Mouse (Mus musculus) hindbrain, embryonic 12.5 days (tissue): ENCODE measurements around the gene Osbpl10. TPM values are rescaled to one million over a fixed set of nuclear protein-coding genes. Genes with fewer than 3 reads are reported as not detected.
"Not testable (repeated sequence)": the region's sequence is repeated elsewhere in the genome, so short reads cannot be mapped to it uniquely, and the experiment has no call there.

Source experiments
- ATAC-seq: fragments of 200-750 bp; cut with Nextera tagmentation; 2 replicates; pipeline ENCODE4 v1.8.0; 2017; ENCODE audit warnings: moderate TSS enrichment; ENCODE audit not compliant: low FRiP score
- H3K27ac ChIP-seq: fragments of 300-500 bp; sonication (generic); 2 replicates; pipeline ENCODE4 v1.5.1; 2016; ENCODE audit warnings: mild to moderate bottlenecking
- H3K27me3 ChIP-seq: fragments of 300-500 bp; sonication (generic); 2 replicates; pipeline ENCODE4 v1.6.1; 2016; ENCODE audit warnings: mild to moderate bottlenecking
- H3K36me3 ChIP-seq: fragments of 300-500 bp; sonication (generic); 2 replicates; pipeline ENCODE4 v1.6.1; 2016; ENCODE audit warnings: mild to moderate bottlenecking
- H3K4me1 ChIP-seq: fragments of 300-500 bp; sonication (generic); 2 replicates; pipeline ENCODE4 v1.6.1; 2016
- H3K4me2 ChIP-seq: fragments of 300-500 bp; sonication (generic); replicated peaks from 2 replicates; pipeline ENCODE4 v1.6.1; 2016; ENCODE audit warnings: mild to moderate bottlenecking
- H3K4me3 ChIP-seq: fragments of 300-500 bp; sonication (generic); 2 replicates; pipeline ENCODE4 v1.5.1; 2016; ENCODE audit warnings: mild to moderate bottlenecking
- H3K9ac ChIP-seq: fragments of 300-500 bp; sonication (generic); 2 replicates; pipeline ENCODE4 v1.6.1; 2016; ENCODE audit warnings: mild to moderate bottlenecking, moderate library complexity
- H3K9me3 ChIP-seq: fragments of 300-500 bp; sonication (generic); replicated peaks from 2 replicates; pipeline ENCODE4 v1.6.1; 2016; ENCODE audit warnings: mild to moderate bottlenecking
- WGBS: fragments of 180-500 bp; shearing (Covaris S2); methylation state at CpG from one replicate; pipeline ENCODE4 v1.1.7; 2016; 5-methylcytosine and 5-hydroxymethylcytosine counted together
- polyA plus RNA-seq: library from polyadenylated mRNA; unstranded; fragments of >200 nt; fragmentation: Nextera tagmentation; extraction: Ambion mirVana; gene quantifications from 2 replicates; pipeline ENCODE4 v1.2.1, GENCODE M21; 2016

The Osbpl10 gene
- polyA plus RNA-seq, 1 experiment from 2014 or later: 3.3 TPM

DNA sequence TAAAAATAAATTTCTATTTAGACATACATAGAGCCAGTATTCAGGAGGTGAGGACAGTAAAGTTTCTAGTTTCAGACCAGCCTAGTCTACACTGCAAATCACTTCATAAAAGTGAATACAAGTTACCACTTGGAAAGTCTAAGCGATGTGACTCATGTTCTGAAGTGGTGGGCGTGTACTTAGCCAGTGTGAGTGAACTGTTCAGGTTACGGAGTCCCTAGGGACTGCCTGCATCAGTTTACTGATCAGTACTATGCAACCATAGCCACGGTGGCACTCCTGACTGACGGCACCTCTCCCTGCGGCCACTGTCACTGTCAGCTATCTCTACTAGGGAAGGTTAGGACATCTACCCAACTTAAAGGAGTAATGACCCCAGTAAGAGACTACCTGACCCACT lies 266.7 kb downstream of the Osbpl10 start:
- Histone ChIP-seq H3K4me1 (no peaks in the 10 kb centered on the region), H3K4me3 (no peak overlapping the region), H3K36me3 (peaks cover 78% of the 10 kb centered on the region), H3K9ac (no peak overlapping the region), H3K27me3 (no peaks in the 10 kb centered on the region), H3K27ac (no peak overlapping the region), H3K9me3 (no peaks in the 10 kb centered on the region), H3K4me2 (no peak overlapping the region)
- no peak for ATAC-seq
- WGBS: 87% methylated on average over 6 of the region's 6 CpGs

- 87% methylated on average over 5 of the region's 5 CpGs for WGBS
- Histone ChIP-seq H3K9me3 (no peaks in the 10 kb centered on the region), H3K4me2 (no peak overlapping the region), H3K4me1 (no peaks in the 10 kb centered on the region), H3K27ac (no peak overlapping the region), H3K36me3 (peaks cover 67% of the 10 kb centered on the region), H3K4me3 (no peak overlapping the region), H3K9ac (no peak overlapping the region), H3K27me3 (no peaks in the 10 kb centered on the region)
- ATAC-seq: no peak
Observed at GRCm38 (mm10) chr9:115249145-115249544, 270.8 kb downstream of the Osbpl10 start.

GRCm38 (mm10) chr9:115257733-115258286 lies 279.4 kb downstream of the Osbpl10 start:
- H3K4me1 ChIP-seq: no peaks in the 10 kb centered on the region
- 88% methylated on average over 6 of the region's 6 CpGs for WGBS
- no peak overlapping the region for H3K9ac ChIP-seq
- no peaks in the 10 kb centered on the region for H3K9me3 ChIP-seq
- no peaks in the 10 kb centered on the region for H3K27me3 ChIP-seq
- H3K4me2 ChIP-seq: no peak overlapping the region
- no peak overlapping the region for H3K27ac ChIP-seq
- H3K4me3 ChIP-seq: no peak overlapping the region
- H3K36me3 ChIP-seq: peaks cover 37% of the 10 kb centered on the region
- no peak for ATAC-seq

DNA sequence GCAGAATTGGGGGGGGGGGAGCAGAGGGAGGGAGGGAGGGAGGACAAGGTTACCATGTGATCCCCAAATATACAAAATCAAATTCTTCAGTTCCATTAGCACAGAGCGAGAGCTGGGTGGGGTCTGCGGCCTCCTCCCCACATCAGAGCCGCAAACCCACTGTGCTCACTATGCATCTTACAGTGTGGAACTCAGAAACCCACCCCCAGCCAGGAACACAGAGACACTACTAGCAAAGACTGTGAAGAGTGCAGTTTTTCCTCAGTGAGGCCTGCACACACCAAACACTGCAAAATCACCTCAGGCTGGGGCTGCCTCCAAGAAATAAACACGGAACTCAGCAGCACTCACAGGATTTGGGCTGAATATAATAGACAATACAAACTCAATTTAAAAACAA lies 281.5 kb downstream of the Osbpl10 start:
- no peaks in the 10 kb centered on the region for H3K27me3 ChIP-seq
- no peaks in the 10 kb centered on the region for H3K4me1 ChIP-seq
- H3K9ac ChIP-seq: no peak overlapping the region
- H3K27ac ChIP-seq: no peak overlapping the region
- peaks cover 23% of the 10 kb centered on the region for H3K36me3 ChIP-seq
- 92% methylated on average over 4 of the region's 4 CpGs for WGBS
- ATAC-seq: no peak
- no peaks in the 10 kb centered on the region for H3K9me3 ChIP-seq
- H3K4me2 ChIP-seq: no peak overlapping the region
- no peak overlapping the region for H3K4me3 ChIP-seq

GRCm38 (mm10) chr9:115260464-115260863 lies 282.1 kb downstream of the Osbpl10 start:
- ATAC-seq: no peak
- no peaks in the 10 kb centered on the region for H3K27me3 ChIP-seq
- no peaks in the 10 kb centered on the region for H3K4me1 ChIP-seq
- peaks cover 20% of the 10 kb centered on the region for H3K36me3 ChIP-seq
- H3K4me3 ChIP-seq: no peak overlapping the region
- no peak overlapping the region for H3K27ac ChIP-seq
- H3K4me2 ChIP-seq: no peak overlapping the region
- H3K9me3 ChIP-seq: no peaks in the 10 kb centered on the region
- H3K9ac ChIP-seq: no peak overlapping the region
- WGBS: 93% methylated on average over 7 of the region's 7 CpGs

GRCm38 (mm10) chr9:115261456-115261855 lies 283.1 kb downstream of the Osbpl10 start:
- H3K9ac ChIP-seq: no peak overlapping the region

GRCm38 (mm10) chr9:115261896-115262295 lies 283.5 kb downstream of the Osbpl10 start:
- no peaks in the 10 kb centered on the region for H3K9me3 ChIP-seq
- no peak overlapping the region for H3K4me3 ChIP-seq
- 85% methylated on average over 5 of the region's 5 CpGs for WGBS
- H3K36me3 ChIP-seq: peaks cover 20% of the 10 kb centered on the region
- ATAC-seq: no peak
- H3K9ac ChIP-seq: no peak overlapping the region
- no peak overlapping the region for H3K4me2 ChIP-seq
- H3K4me1 ChIP-seq: no peaks in the 10 kb centered on the region
- no peaks in the 10 kb centered on the region for H3K27me3 ChIP-seq
- no peak overlapping the region for H3K27ac ChIP-seq

More at GRCm38 (mm10) chr9:115261456-115261855, 283.1 kb downstream of the Osbpl10 start:
- Histone ChIP-seq H3K4me2 (no peak overlapping the region), H3K4me1 (no peaks in the 10 kb centered on the region), H3K9me3 (no peaks in the 10 kb centered on the region), H3K4me3 (no peak overlapping the region), H3K27me3 (no peaks in the 10 kb centered on the region), H3K36me3 (peaks cover 22% of the 10 kb centered on the region), H3K27ac (no peak overlapping the region)
- ATAC-seq: no peak
- WGBS: 90% methylated on average over 8 of the region's 8 CpGs

DNA sequence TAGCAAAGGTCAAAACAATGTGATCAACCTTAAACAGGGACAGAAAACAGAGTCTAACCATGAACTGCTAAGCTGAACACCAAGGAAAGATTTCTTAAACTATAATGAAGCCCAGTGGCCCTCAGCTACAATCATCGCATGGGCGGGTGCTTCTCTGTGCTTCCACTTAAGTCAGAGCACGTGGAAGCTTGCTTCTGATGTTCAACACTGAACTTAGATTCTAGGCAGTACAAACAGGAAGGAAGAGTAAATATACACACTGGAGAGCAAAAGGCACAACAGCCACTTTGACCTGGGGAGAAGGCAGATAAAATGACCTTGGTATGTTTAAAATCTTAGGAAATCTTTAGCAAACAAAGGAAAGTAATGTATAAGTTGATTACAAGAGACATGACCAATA lies 293.2 kb downstream of the Osbpl10 start:
- Histone ChIP-seq H3K4me1 (no peaks in the 10 kb centered on the region), H3K27me3 (no peaks in the 10 kb centered on the region), H3K27ac (no peak overlapping the region), H3K9ac (no peak overlapping the region), H3K4me2 (no peak overlapping the region), H3K9me3 (no peaks in the 10 kb centered on the region), H3K36me3 (peaks cover 28% of the 10 kb centered on the region), H3K4me3 (no peak overlapping the region)
- 96% methylated on average over 3 of the region's 3 CpGs for WGBS
- no peak for ATAC-seq

GRCm38 (mm10) chr9:115272451-115272850 lies 294.1 kb downstream of the Osbpl10 start:
- not testable (repeated sequence) for H3K4me2 ChIP-seq, H3K4me3 ChIP-seq, H3K27ac ChIP-seq, H3K27me3 ChIP-seq, ATAC-seq, H3K9me3 ChIP-seq, H3K9ac ChIP-seq, H3K4me1 ChIP-seq
- WGBS: 94% methylated on average over 4 of the region's 5 CpGs
- H3K36me3 ChIP-seq: peaks cover 31% of the 10 kb centered on the region

- WGBS: 93% methylated on average over 7 of the region's 7 CpGs
- Histone ChIP-seq H3K9me3 (no peaks in the 10 kb centered on the region), H3K4me3 (no peak overlapping the region)
Observed at GRCm38 (mm10) chr9:115273095-115273649, 294.8 kb downstream of the Osbpl10 start.

DNA sequence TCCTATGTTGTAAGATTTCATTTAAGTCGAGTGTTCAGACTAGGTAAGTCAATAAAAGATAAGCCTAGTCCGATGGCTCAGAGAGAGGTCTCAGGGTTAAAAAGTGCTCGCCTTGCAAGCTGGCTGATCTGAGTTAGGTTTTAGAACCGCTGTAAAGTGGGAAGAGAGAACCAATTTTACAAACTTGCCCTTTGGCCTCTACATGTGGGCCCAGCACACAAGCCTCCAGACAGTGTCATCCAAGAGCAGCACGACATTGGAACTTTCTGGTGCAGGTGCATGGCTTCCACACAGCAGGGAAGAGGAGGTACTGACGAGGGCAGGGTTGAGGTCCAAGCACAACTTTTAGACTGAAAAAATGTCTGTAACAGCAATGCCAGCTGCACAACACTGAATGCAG lies 296.4 kb downstream of the Osbpl10 start:
- no peaks in the 10 kb centered on the region for H3K4me1 ChIP-seq
- no peak overlapping the region for H3K9ac ChIP-seq
- no peak overlapping the region for H3K4me3 ChIP-seq
- no peaks in the 10 kb centered on the region for H3K27me3 ChIP-seq
- 88% methylated on average over 6 of the region's 6 CpGs for WGBS
- no peak for ATAC-seq
- no peak overlapping the region for H3K4me2 ChIP-seq
- H3K9me3 ChIP-seq: no peaks in the 10 kb centered on the region
- H3K36me3 ChIP-seq: peaks cover 43% of the 10 kb centered on the region
- H3K27ac ChIP-seq: no peak overlapping the region

More at GRCm38 (mm10) chr9:115273095-115273649, 294.8 kb downstream of the Osbpl10 start:
- no peaks in the 10 kb centered on the region for H3K4me1 ChIP-seq
- peaks cover 31% of the 10 kb centered on the region for H3K36me3 ChIP-seq
- no peak overlapping the region for H3K9ac ChIP-seq
- H3K27ac ChIP-seq: no peak overlapping the region
- ATAC-seq: no peak
- H3K4me2 ChIP-seq: no peak overlapping the region
- no peaks in the 10 kb centered on the region for H3K27me3 ChIP-seq

- H3K27me3 ChIP-seq: no peaks in the 10 kb centered on the region
- H3K36me3 ChIP-seq: peaks cover 39% of the 10 kb centered on the region
- no peak overlapping the region for H3K4me3 ChIP-seq
- H3K4me2 ChIP-seq: no peak overlapping the region
- WGBS: 94% methylated on average over 1 of the region's 1 CpGs
- no peaks in the 10 kb centered on the region for H3K9me3 ChIP-seq
- H3K27ac ChIP-seq: no peak overlapping the region
- H3K4me1 ChIP-seq: 0 out of 2 replicates have a peak, but pooled peaks cover 3% of the 10 kb centered on the region
- no peak overlapping the region for H3K9ac ChIP-seq
- no peak for ATAC-seq
Observed at GRCm38 (mm10) chr9:115278641-115279040, 300.3 kb downstream of the Osbpl10 start.
